Mouse (Mus musculus) hindbrain, embryonic 16.5 days (tissue): ENCODE results near the gene Tnnt1. TPM values are rescaled to one million over a fixed set of nuclear protein-coding genes. Genes with fewer than 3 reads are reported as not detected.

Experiments used
- ATAC-seq: fragments of 200-750 bp; cut with Nextera tagmentation; 2 replicates; pipeline ENCODE4 v1.8.0; 2017; ENCODE audit warnings: moderate TSS enrichment, moderate library complexity
- H3K27ac ChIP-seq: fragments of 300-500 bp; sonication (generic); 2 replicates; pipeline ENCODE4 v1.5.1; 2014; ENCODE audit warnings: low read depth, mild to moderate bottlenecking, control low read depth, low read length, moderate library complexity
- H3K27me3 ChIP-seq: fragments of 300-500 bp; sonication (generic); replicated peaks from 2 replicates; pipeline ENCODE4 v1.6.1; 2014; ENCODE audit warnings: low read length; ENCODE audit not compliant: control insufficient read depth, insufficient read depth
- H3K36me3 ChIP-seq: fragments of 300-500 bp; sonication (generic); 2 replicates; pipeline ENCODE4 v1.6.1; 2014; ENCODE audit warnings: mild to moderate bottlenecking, low read length, moderate library complexity, mixed read lengths; ENCODE audit not compliant: control insufficient read depth, insufficient read depth
- H3K4me1 ChIP-seq: fragments of 300-500 bp; sonication (generic); 2 replicates; pipeline ENCODE4 v1.6.1; 2014; ENCODE audit warnings: low read depth, low read length; ENCODE audit not compliant: control insufficient read depth, insufficient read depth
- H3K4me2 ChIP-seq: fragments of 300-500 bp; sonication (generic); 2 replicates; pipeline ENCODE4 v1.6.1; 2014; ENCODE audit warnings: mild to moderate bottlenecking, low read length, control low read depth, moderate library complexity
- H3K4me3 ChIP-seq: fragments of 300-500 bp; sonication (generic); 2 replicates; pipeline ENCODE4 v1.5.1; 2014; ENCODE audit warnings: mild to moderate bottlenecking, low read length, control low read depth, moderate library complexity
- H3K9ac ChIP-seq: fragments of 300-500 bp; sonication (generic); 2 replicates; pipeline ENCODE4 v1.6.1; 2014; ENCODE audit warnings: low read depth, mild to moderate bottlenecking, control low read depth, low read length, moderate library complexity
- H3K9me3 ChIP-seq: fragments of 300-500 bp; sonication (generic); 2 replicates; pipeline ENCODE4 v1.6.1; 2014; ENCODE audit warnings: mild to moderate bottlenecking, low read length, moderate library complexity; ENCODE audit not compliant: control insufficient read depth
- WGBS: fragments of 180-500 bp; shearing (Covaris S2); extraction: QIAGEN DNeasy Blood & Tissue Kit; methylation state at CpG from one replicate; pipeline ENCODE4 v1.1.7; 2014; 5-methylcytosine and 5-hydroxymethylcytosine counted together
- polyA plus RNA-seq: library from polyadenylated mRNA; unstranded; fragments of >200 nt; fragmentation: Nextera tagmentation; extraction: Ambion mirVana; gene quantifications from 2 replicates; pipeline ENCODE4 v1.2.1, GENCODE M21; 2015

Gene Tnnt1
- polyA plus RNA-seq, 1 experiment from 2014 or later: 3.7 TPM

- Histone ChIP-seq H3K9me3 (no peaks in the 10 kb centered on the region), H3K4me1 (no peaks in the 10 kb centered on the region), H3K36me3 (no peaks in the 10 kb centered on the region), H3K4me3 (no peak overlapping the region), H3K27me3 (no peaks in the 10 kb centered on the region), H3K27ac (no peak overlapping the region), H3K9ac (no peak overlapping the region), H3K4me2 (no peak overlapping the region)
- WGBS: 83% methylated on average over 8 of the region's 8 CpGs
- no peak for ATAC-seq
These were observed 4.5 kb downstream of the Tnnt1 start for GRCm38 (mm10) chr7:4511489-4512224.

GRCm38 (mm10) chr7:4509863-4510608 lies 6.1 kb downstream of the Tnnt1 start:
- 12% methylated on average over 24 of the region's 24 CpGs for WGBS
- no peaks in the 10 kb centered on the region for H3K4me1 ChIP-seq
- no peaks in the 10 kb centered on the region for H3K27me3 ChIP-seq
- no peaks in the 10 kb centered on the region for H3K9me3 ChIP-seq
- H3K9ac ChIP-seq: no peak overlapping the region
- no peak overlapping the region for H3K4me2 ChIP-seq
- no peak overlapping the region for H3K4me3 ChIP-seq
- no peak overlapping the region for H3K27ac ChIP-seq
- ATAC-seq: peak; percentile 69
- no peaks in the 10 kb centered on the region for H3K36me3 ChIP-seq

- 91% methylated on average over 8 of the region's 8 CpGs for WGBS
- H3K27me3 ChIP-seq: no peaks in the 10 kb centered on the region
- no peaks in the 10 kb centered on the region for H3K36me3 ChIP-seq
- no peak overlapping the region for H3K27ac ChIP-seq
- no peak overlapping the region for H3K4me3 ChIP-seq
- no peak overlapping the region for H3K9ac ChIP-seq
- no peak for ATAC-seq
- H3K4me2 ChIP-seq: no peak overlapping the region
- H3K4me1 ChIP-seq: no peaks in the 10 kb centered on the region
- no peaks in the 10 kb centered on the region for H3K9me3 ChIP-seq
These were observed 7.5 kb downstream of the Tnnt1 start for GRCm38 (mm10) chr7:4508739-4509116.

- Histone ChIP-seq H3K9me3 (no peaks in the 10 kb centered on the region), H3K27ac (no peak overlapping the region), H3K4me2 (no peak overlapping the region), H3K9ac (no peak overlapping the region), H3K27me3 (no peaks in the 10 kb centered on the region), H3K4me3 (no peak overlapping the region), H3K36me3 (no peaks in the 10 kb centered on the region), H3K4me1 (no peaks in the 10 kb centered on the region)
- WGBS: 73% methylated on average over 11 of the region's 32 CpGs
- no peak for ATAC-seq
These were observed 8.0 kb downstream of the Tnnt1 start for GRCm38 (mm10) chr7:4508062-4508738.

GRCm38 (mm10) chr7:4507220-4507619 lies 9.0 kb downstream of the Tnnt1 start:
- no peak for ATAC-seq

GRCm38 (mm10) chr7:4504646-4505435 lies 11.3 kb downstream of the Tnnt1 start:
- H3K4me2 ChIP-seq: no peak overlapping the region
- no peak overlapping the region for H3K4me3 ChIP-seq
- no peak overlapping the region for H3K27ac ChIP-seq
- no peaks in the 10 kb centered on the region for H3K36me3 ChIP-seq
- no peak for ATAC-seq
- peaks cover 8% of the 10 kb centered on the region for H3K4me1 ChIP-seq
- H3K27me3 ChIP-seq: no peaks in the 10 kb centered on the region
- 57% methylated on average over 11 of the region's 11 CpGs for WGBS
- no peaks in the 10 kb centered on the region for H3K9me3 ChIP-seq
- no peak overlapping the region for H3K9ac ChIP-seq

More at GRCm38 (mm10) chr7:4507220-4507619, 9.0 kb downstream of the Tnnt1 start:
- Histone ChIP-seq H3K9me3 (no peaks in the 10 kb centered on the region), H3K9ac (no peak overlapping the region), H3K27me3 (no peaks in the 10 kb centered on the region), H3K4me3 (no peak overlapping the region), H3K4me2 (no peak overlapping the region), H3K27ac (no peak overlapping the region), H3K36me3 (no peaks in the 10 kb centered on the region), H3K4me1 (no peaks in the 10 kb centered on the region)
- WGBS: 69% methylated on average over 4 of the region's 4 CpGs

GRCm38 (mm10) chr7:4503858-4504257 lies 12.3 kb downstream of the Tnnt1 start:
- no peak for ATAC-seq

GRCm38 (mm10) chr7:4503100-4503499 lies 13.1 kb downstream of the Tnnt1 start:
- H3K27me3 ChIP-seq: no peaks in the 10 kb centered on the region
- H3K9ac ChIP-seq: no peak overlapping the region
- no peak overlapping the region for H3K27ac ChIP-seq
- H3K4me1 ChIP-seq: peaks cover 24% of the 10 kb centered on the region
- H3K36me3 ChIP-seq: 0 out of 2 replicates have a peak, but pooled peaks cover 3% of the 10 kb centered on the region
- H3K9me3 ChIP-seq: no peaks in the 10 kb centered on the region
- no peak overlapping the region for H3K4me2 ChIP-seq
- 84% methylated on average over 4 of the region's 4 CpGs for WGBS
- no peak for ATAC-seq
- H3K4me3 ChIP-seq: no peak overlapping the region

More at GRCm38 (mm10) chr7:4503858-4504257, 12.3 kb downstream of the Tnnt1 start:
- Histone ChIP-seq H3K27me3 (no peaks in the 10 kb centered on the region), H3K4me1 (peaks cover 17% of the 10 kb centered on the region), H3K4me2 (no peak overlapping the region), H3K9me3 (no peaks in the 10 kb centered on the region), H3K4me3 (no peak overlapping the region), H3K36me3 (0 out of 2 replicates have a peak, but pooled peaks cover 3% of the 10 kb centered on the region), H3K9ac (no peak overlapping the region), H3K27ac (no peak overlapping the region)
- WGBS: 85% methylated on average over 5 of the region's 5 CpGs
